Comparison of ENCODE assay signal across 23 mouse cellular contexts in the genomic region with DNA sequence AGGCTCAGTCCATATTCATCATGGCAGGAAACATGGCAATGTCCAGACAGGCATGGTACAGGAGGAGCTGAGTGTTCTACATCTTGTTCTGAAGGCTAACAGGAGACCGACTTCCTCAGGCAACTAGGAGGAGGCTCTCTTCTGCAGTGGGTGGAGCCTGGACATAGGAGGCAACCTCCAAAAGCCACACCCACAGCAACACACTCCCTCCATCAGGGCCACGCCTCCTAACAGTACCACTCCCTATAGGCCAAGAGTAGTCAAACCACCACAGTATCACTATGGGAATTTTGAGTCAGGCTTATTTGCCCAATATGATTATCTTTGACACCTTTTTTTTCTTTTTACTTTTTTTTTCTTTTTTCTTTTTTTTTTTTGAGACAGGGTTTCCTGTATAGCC. TPM values are rescaled to one million over a fixed set of nuclear protein-coding genes. Genes with fewer than 3 reads are reported as not detected.
DNase-seq lines count a peak whose midpoint lies in the region; ATAC-seq and TF ChIP-seq lines count a peak whose summit lies in the region.
"Had no signal": no experiment of that assay in that cellular context is flagged by ENCODE, and none has a peak within 500 bp of the region (broad histone marks: within the 10 kb centered on the region; RNA-seq: fewer than 3 reads in every experiment).

No protein-coding gene starts in this region.

- H3K9ac ChIP-seq in ES-E14 (ENCODE audit: insufficient read depth, low read depth, low read length, poor library complexity, severe bottlenecking): no peak overlapping the region
- no peak overlapping the region for H3K9ac ChIP-seq in liver, embryonic 13.5 days
- H3K9ac ChIP-seq in midbrain, postnatal 0 days (replicated peaks; ENCODE audit: low read length, poor library complexity, severe bottlenecking): no peak overlapping the region
- H3K9ac ChIP-seq: forebrain, embryonic 15.5 days; heart, embryonic 13.5 days had no signal

- WGBS in liver, embryonic 13.5 days (ENCODE audit: insufficient replicate concordance): 74% methylated on average over 2 of the region's 2 CpGs
- 92% methylated on average over 2 of the region's 2 CpGs for WGBS in midbrain, postnatal 0 days
- WGBS in hindbrain, embryonic 10.5 days: 96% methylated on average over 2 of the region's 2 CpGs

- H3K27me3 ChIP-seq in liver, embryonic 13.5 days: no peaks in the 10 kb centered on the region
- no peaks in the 10 kb centered on the region for H3K27me3 ChIP-seq in midbrain, postnatal 0 days (ENCODE audit: insufficient read depth, low read length)
- H3K27me3 ChIP-seq in hindbrain, embryonic 10.5 days (ENCODE audit: insufficient read depth, poor library complexity, severe bottlenecking): no peaks in the 10 kb centered on the region
- H3K27me3 ChIP-seq: forebrain, embryonic 15.5 days; heart, embryonic 13.5 days had no signal

- peaks cover 5% of the 10 kb centered on the region; the same call in 1 of the 2 replicates for H3K36me3 ChIP-seq in ES-E14 (ENCODE audit: control insufficient read depth, insufficient read depth, low read length, poor library complexity, severe bottlenecking)
- peaks cover 5% of the 10 kb centered on the region for H3K36me3 ChIP-seq in liver, embryonic 13.5 days
- H3K36me3 ChIP-seq in midbrain, postnatal 0 days (ENCODE audit: insufficient read depth, low read length): peaks cover 1% of the 10 kb centered on the region; the same call in 1 of the 2 replicates
- H3K36me3 ChIP-seq in hindbrain, embryonic 10.5 days: peaks cover 8% of the 10 kb centered on the region

- H3K4me2 ChIP-seq in liver, embryonic 13.5 days: no peak overlapping the region
- no peak overlapping the region for H3K4me2 ChIP-seq in midbrain, postnatal 0 days (ENCODE audit: low read depth, low read length, poor library complexity, severe bottlenecking)
- H3K4me2 ChIP-seq: forebrain, embryonic 15.5 days; heart, embryonic 13.5 days had no signal

- DNase-seq in A20 (ENCODE audit: low read depth, low spot score) (peak; percentile 17), ES-E14 (ENCODE audit: low read depth, low spot score) (no peak)
- DNase-seq in c-Kit-positive CD71-positive TER-119-positive erythroid progenitor cells, embryonic 14.5 days (ENCODE audit: low spot score): peak; percentile 35
- no peak for DNase-seq in liver, embryonic 13.5 days
- no peak for DNase-seq in midbrain, postnatal 0 days (ENCODE audit: low spot score)
- DNase-seq in spleen, postnatal 14 days (ENCODE audit: low spot score in 2 of 2): no peak
- no peak for DNase-seq in hindbrain, embryonic 10.5 days (ENCODE audit: low spot score)
- DNase-seq in cerebellum, adult 9-10 months: no peak
- DNase-seq: adrenal gland, adult 8-10 months; cerebellum, adult 18-20 months; heart, postnatal 36 days; kidney, adult 11 months; midbrain, embryonic 14.5 days; thymus, adult 18-20 months; thymus, postnatal 4 days had no signal

- peaks cover 0 to 2% of the 10 kb centered on the region in 2 experiments; a peak in 1 of 4 replicates for H3K4me1 ChIP-seq in ES-E14 (ENCODE audit: control insufficient read depth in 2 of 2, insufficient read depth in 2 of 2, low read length in 2 of 2, poor library complexity in 1 of 2)
- H3K4me1 ChIP-seq in liver, embryonic 13.5 days (replicated peaks): no peaks in the 10 kb centered on the region
- H3K4me1 ChIP-seq in midbrain, postnatal 0 days (ENCODE audit: insufficient read depth, low read length): no peaks in the 10 kb centered on the region
- H3K4me1 ChIP-seq in hindbrain, embryonic 10.5 days (replicated peaks): no peaks in the 10 kb centered on the region
- H3K4me1 ChIP-seq: forebrain, embryonic 15.5 days; heart, embryonic 13.5 days had no signal

- no peaks in the 10 kb centered on the region for H3K9me3 ChIP-seq in ES-E14 (ENCODE audit: control insufficient read depth, insufficient read depth, low read depth, low read length)
- no peaks in the 10 kb centered on the region for H3K9me3 ChIP-seq in liver, embryonic 13.5 days (replicated peaks)
- no peaks in the 10 kb centered on the region for H3K9me3 ChIP-seq in midbrain, postnatal 0 days (ENCODE audit: low read length)
- H3K9me3 ChIP-seq in hindbrain, embryonic 10.5 days: no peaks in the 10 kb centered on the region
- H3K9me3 ChIP-seq: forebrain, embryonic 15.5 days; heart, embryonic 13.5 days had no signal

- peak; percentile 83 for ATAC-seq in liver, embryonic 13.5 days (ENCODE audit: low read depth)
- ATAC-seq in midbrain, postnatal 0 days (ENCODE audit: low FRiP score): no peak
- ATAC-seq: forebrain, embryonic 15.5 days; hindbrain, embryonic 16.5 days; lung, postnatal 0 days had no signal

- H3K27ac ChIP-seq in ES-E14 (ENCODE audit: insufficient read depth, low read depth, low read length, poor library complexity, severe bottlenecking): no peak overlapping the region
- H3K27ac ChIP-seq in liver, embryonic 13.5 days: no peak overlapping the region
- H3K27ac ChIP-seq in midbrain, postnatal 0 days (ENCODE audit: low read depth, low read length): no peak overlapping the region
- H3K27ac ChIP-seq in hindbrain, embryonic 10.5 days: no peak overlapping the region
- H3K27ac ChIP-seq: forebrain, embryonic 15.5 days; heart, embryonic 13.5 days had no signal

- in situ Hi-C loops in ES-E14 (cut with MboI; ENCODE audit: low sequenced_read_pairs in 2 of 2, unreplicated experiment in 2 of 2): no loop called here

- no peak overlapping the region for H3K4me3 ChIP-seq in ES-E14 (ENCODE audit: insufficient read depth in 1 of 2, low read depth in 1 of 2, low read length in 2 of 2, poor library complexity in 1 of 2, severe bottlenecking in 1 of 2)
- H3K4me3 ChIP-seq in liver, embryonic 13.5 days (replicated peaks): no peak overlapping the region
- H3K4me3 ChIP-seq in midbrain, postnatal 0 days (ENCODE audit: low read depth, low read length): no peak overlapping the region
- H3K4me3 ChIP-seq in hindbrain, embryonic 10.5 days: no peak overlapping the region
- H3K4me3 ChIP-seq: erythroblast, embryonic 14.5 days; forebrain, embryonic 15.5 days; heart, embryonic 13.5 days; myocyte had no signal

- TF ChIP-seq CTCF in midbrain, postnatal 0 days (IDR thresholded peaks at IDR 0.05): no peak

TF ChIP-seq in ES-E14, 5 proteins besides CTCF, POLR2A, EP300 and RAD21:
- TF ChIP-seq HCFC1 (IDR thresholded peaks at IDR 0.05; ENCODE audit: borderline replicate concordance, insufficient read depth, low read length) (no peak), ZC3H11A (IDR thresholded peaks at IDR 0.05; ENCODE audit: borderline replicate concordance, low read depth, low read length) (no peak), ZNF384 (IDR thresholded peaks at IDR 0.05; ENCODE audit: low read depth, low read length) (0 out of 2 replicates have a peak, but pooled peaks have one; percentile 44)

RNA-seq across cellular contexts. Expression of a gene that starts 22.1 kb away (rescaled TPM):
- 0.22 and 0.32 TPM in 2 replicates for total RNA-seq in ES-E14 (2012; rRNA removed)
- not detected in 2 replicates for polyA plus RNA-seq in liver, embryonic 13.5 days (2015; fragmentation: Nextera tagmentation; extraction: Ambion mirVana)
- total RNA-seq in midbrain, postnatal 0 days (2014; rRNA removed): 0.52 and 1.5 TPM in 2 replicates
- 0.47 and 0.48 TPM in 2 replicates for polyA plus RNA-seq in midbrain, postnatal 0 days (2015; fragmentation: Nextera tagmentation; extraction: Ambion mirVana)
- 0.06 and 0.34 TPM in 2 replicates for polyA plus RNA-seq in hindbrain, embryonic 10.5 days (2016; fragmentation: Nextera tagmentation; extraction: Ambion mirVana)
- polyA plus RNA-seq: erythroblast, embryonic 14.5 days; heart, embryonic 13.5 days; small intestine, adult 2 months; stomach, embryonic 14.5 days had no signal

RNA-seq across cellular contexts. Expression of a gene that starts 27.9 kb away (rescaled TPM):
- 17.6 and 19.0 TPM in 2 replicates for total RNA-seq in ES-E14 (2012; rRNA removed)
- polyA plus RNA-seq in liver, embryonic 13.5 days (2015; fragmentation: Nextera tagmentation; extraction: Ambion mirVana): 19.4 and 21.7 TPM in 2 replicates
- 12.8 and 16.5 TPM in 2 replicates for total RNA-seq in midbrain, postnatal 0 days (2014; rRNA removed)
- 5.7 TPM in 2 replicates for polyA plus RNA-seq in midbrain, postnatal 0 days (2015; fragmentation: Nextera tagmentation; extraction: Ambion mirVana)
- polyA plus RNA-seq in hindbrain, embryonic 10.5 days (2016; fragmentation: Nextera tagmentation; extraction: Ambion mirVana): 27.4 and 31.7 TPM in 2 replicates

RNA-seq across cellular contexts. Expression of a gene that starts 28.0 kb away (rescaled TPM):
- 31.8 and 35.1 TPM in 2 replicates for total RNA-seq in ES-E14 (2012; rRNA removed)
- 21.4 and 25.0 TPM in 2 replicates for polyA plus RNA-seq in liver, embryonic 13.5 days (2015; fragmentation: Nextera tagmentation; extraction: Ambion mirVana)
- 20.1 and 23.2 TPM in 2 replicates for total RNA-seq in midbrain, postnatal 0 days (2014; rRNA removed)
- 24.6 and 25.5 TPM in 2 replicates for polyA plus RNA-seq in midbrain, postnatal 0 days (2015; fragmentation: Nextera tagmentation; extraction: Ambion mirVana)
- polyA plus RNA-seq in hindbrain, embryonic 10.5 days (2016; fragmentation: Nextera tagmentation; extraction: Ambion mirVana): 42.8 and 49.0 TPM in 2 replicates

Comparison
In these comparisons a context has a peak if more than half of its experiments do, and no peak if none do; other contexts are left out.
1. DNase-seq: peak in A20 (single experiment) and c-Kit-positive CD71-positive TER-119-positive erythroid progenitor cells, embryonic 14.5 days (single experiment); none in ES-E14 (single experiment), liver, embryonic 13.5 days (single experiment), midbrain, postnatal 0 days (single experiment), spleen, postnatal 14 days (0 of 2), hindbrain, embryonic 10.5 days (single experiment) and cerebellum, adult 9-10 months (single experiment).